9 mouse cellular contexts compared by ENCODE assay signal in the genomic region with DNA sequence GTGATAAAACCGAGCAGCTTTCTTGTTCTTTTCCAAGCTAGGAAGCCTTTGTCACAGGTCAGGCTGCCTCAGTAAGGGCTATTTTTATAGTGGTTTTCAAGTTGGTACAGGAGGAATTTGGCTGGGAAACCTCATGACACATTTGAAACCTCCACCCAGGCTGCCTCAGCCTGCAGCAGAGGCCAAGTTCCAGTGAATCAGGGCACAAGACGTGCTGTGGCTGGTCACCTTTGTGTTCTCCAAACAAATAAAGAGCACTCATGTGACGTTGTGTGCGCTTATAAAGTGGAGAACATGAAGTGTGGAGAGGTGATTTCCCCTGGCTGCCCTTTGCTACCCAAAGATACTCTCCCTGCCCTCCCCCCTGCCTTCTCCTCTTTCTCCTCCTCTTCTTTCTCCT. TPM values are rescaled to one million over a fixed set of nuclear protein-coding genes. Genes with fewer than 3 reads are reported as not detected.
A peak's percentile ranks its signal among the peaks of the same experiment; 100 is the strongest.
DNase-seq lines count a peak whose midpoint lies in the region; ATAC-seq and TF ChIP-seq lines count a peak whose summit lies in the region.
"Had no signal": no experiment of that assay in that cellular context is flagged by ENCODE, and none has a peak within 500 bp of the region (broad histone marks: within the 10 kb centered on the region; RNA-seq: fewer than 3 reads in every experiment).

No protein-coding gene starts in this region.

- CTCF ChIA-PET in Patski (lab: Charles Lee), result no interaction called here

- H3K4me2 ChIP-seq in intestine, postnatal 0 days (replicated peaks; ENCODE audit: low read depth), result no peak overlapping the region
- H3K4me2 ChIP-seq: lung, embryonic 14.5 days had no signal

- WGBS in intestine, postnatal 0 days, result 21% methylated on average over 4 of the region's 4 CpGs

- intact Hi-C loops in gastrocnemius, adult 2 months (cut with DNase I), result no loop called here

- H3K9me3 ChIP-seq in intestine, postnatal 0 days (ENCODE audit: control insufficient read depth), result no peaks in the 10 kb centered on the region

- peak overlapping the region; percentile 16 for H3K4me3 ChIP-seq in gastrocnemius, adult 2 months
- no peak overlapping the region for H3K4me3 ChIP-seq in intestine, postnatal 0 days (ENCODE audit: low read depth, low read length)

- peak; percentile 85 for ATAC-seq in Patski
- peak; percentile 38 for ATAC-seq in intestine, postnatal 0 days

- H3K9ac ChIP-seq in intestine, postnatal 0 days (ENCODE audit: low read depth, low read length), result no peak overlapping the region
- H3K9ac ChIP-seq: lung, embryonic 14.5 days had no signal

- peaks cover 4% of the 10 kb centered on the region for H3K4me1 ChIP-seq in intestine, postnatal 0 days (replicated peaks; ENCODE audit: control insufficient read depth, insufficient read depth, low read length)

- TF ChIP-seq CTCF in Patski (IDR thresholded peaks at IDR 0.05), result no peak
- TF ChIP-seq CTCF in gastrocnemius, adult 2 months (IDR thresholded peaks at IDR 0.05), result no peak
- no peak for TF ChIP-seq CTCF in intestine, postnatal 0 days (IDR thresholded peaks at IDR 0.05; ENCODE audit: low read depth)

- DNase-seq in 3T3-L1 (ENCODE audit: low read depth, low spot score) (peak; percentile 89), Patski (ENCODE audit: low read depth, low spot score) (peak; percentile 80)
- peak; percentile 81 for DNase-seq in gastrocnemius, adult 2 months
- peak; percentile 43 for DNase-seq in splenic B cell, adult 2 months (ENCODE audit: low read depth, low spot score)
- no peak for DNase-seq in left cerebral cortex, adult 8-10 months (ENCODE audit: low spot score in 2 of 2)
- no peak for DNase-seq in layer of hippocampus, adult 9-11 months
- DNase-seq in right cerebral cortex, postnatal 36 days (ENCODE audit: low spot score in 2 of 2), result no peak

- H3K27ac ChIP-seq in gastrocnemius, adult 2 months, result peak overlapping the region; percentile 92
- H3K27ac ChIP-seq in intestine, postnatal 0 days (ENCODE audit: low read depth, low read length), result peak overlapping the region; percentile 66

- no peaks in the 10 kb centered on the region for H3K36me3 ChIP-seq in intestine, postnatal 0 days (ENCODE audit: control insufficient read depth, insufficient read depth)
- no peaks in the 10 kb centered on the region for H3K36me3 ChIP-seq in splenic B cell, adult 2 months (ENCODE audit: control insufficient read depth, insufficient read depth, low read length, poor library complexity, severe bottlenecking)

- in situ Hi-C loops in Patski (cut with MboI; ENCODE audit: low pct_unique_long_range_greater_than_20kb), result no loop called here

- POLR2A ChIA-PET in Patski (lab: Charles Lee), result interaction anchor here (0.7 kb wide), 2 partner anchors 11 to 92 kb away, joined by 3 to 4 read pairs; no protein-coding TSS in a partner anchor

- H3K27me3 ChIP-seq in Patski, result no peaks in the 10 kb centered on the region
- H3K27me3 ChIP-seq in intestine, postnatal 0 days (replicated peaks; ENCODE audit: control insufficient read depth, insufficient read depth, low read length), result no peaks in the 10 kb centered on the region
- no peaks in the 10 kb centered on the region for H3K27me3 ChIP-seq in splenic B cell, adult 2 months (ENCODE audit: control insufficient read depth, insufficient read depth, low read length, poor library complexity, severe bottlenecking)

RNA-seq across cellular contexts. Expression of a gene that starts 8.9 kb away (rescaled TPM):
- 30.6 TPM for polyA plus RNA-seq in Patski (2021)
- total RNA-seq in gastrocnemius, adult 2 months (2021), result 10 to 100 TPM; 31.1 to 32.6 TPM
- 6.7 and 7.9 TPM in 2 replicates for polyA plus RNA-seq in intestine, postnatal 0 days (2015; fragmentation: Nextera tagmentation; extraction: Ambion mirVana)
- 10 to 100 TPM; 61.6 to 80.7 (median 69.0) TPM for total RNA-seq in left cerebral cortex, adult 8-10 months (2022)

Comparison
In these comparisons a context has a peak if more than half of its experiments do, and no peak if none do; other contexts are left out.
1. DNase-seq: peak in 3T3-L1 (single experiment), Patski (single experiment), gastrocnemius, adult 2 months (single experiment) and splenic B cell, adult 2 months (single experiment); none in left cerebral cortex, adult 8-10 months (0 of 2), layer of hippocampus, adult 9-11 months (single experiment) and right cerebral cortex, postnatal 36 days (0 of 2).